Mouse (Mus musculus) adrenal gland, postnatal 14 days (tissue): ENCODE data around the gene Efr3b. TPM values are rescaled to one million over a fixed set of nuclear protein-coding genes. Genes with fewer than 3 reads are reported as not detected.
A peak's percentile ranks its signal among the peaks of the same experiment; 100 is the strongest.
"Not testable (repeated sequence)": the region's sequence is repeated elsewhere in the genome, so short reads cannot be mapped to it uniquely, and the experiment has no call there.

Source experiments
- DNase-seq: peaks from one replicate; pipeline ENCODE4 v3.0.0; 2021; ENCODE audit warnings: mixed read lengths
- total RNA-seq: library from RNA; stranded (reverse); gene quantifications from 2 replicates; pipeline ENCODE4 v1.2.3, GENCODE M21; 2021

Efr3b gene
- total RNA-seq, 1 experiment from 2014 or later, result 7.0 TPM

- peak; percentile 92 for DNase-seq
Observed at GRCm38 (mm10) chr12:3981350-3982131, 57.2 kb downstream of the Efr3b start.

GRCm38 (mm10) chr12:3980991-3981349, 57.7 kb downstream of the Efr3b start:
- DNase-seq, result no peak

- not testable (repeated sequence) for DNase-seq
Observed at GRCm38 (mm10) chr12:3973169-3973568, 65.5 kb downstream of the Efr3b start.

GRCm38 (mm10) chr12:3968380-3968779, 70.3 kb downstream of the Efr3b start:
- DNase-seq, result no peak

GRCm38 (mm10) chr12:3967196-3967595, 71.5 kb downstream of the Efr3b start:
- no peak for DNase-seq

- no peak for DNase-seq
Observed at GRCm38 (mm10) chr12:3960553-3960952, 78.2 kb downstream of the Efr3b start.

GRCm38 (mm10) chr12:3959791-3960543, 78.7 kb downstream of the Efr3b start:
- peak; percentile 92 for DNase-seq

GRCm38 (mm10) chr12:3956351-3956750, 82.4 kb downstream of the Efr3b start:
- no peak for DNase-seq

- peak; percentile 32 for DNase-seq
Observed at GRCm38 (mm10) chr12:3955371-3955770, 83.3 kb downstream of the Efr3b start.

GRCm38 (mm10) chr12:3954651-3955050, 84.1 kb downstream of the Efr3b start, which contains the start of gene Pomc:
Gene Pomc (plus strand): TSS chr12:3954951.
- no peak for DNase-seq

GRCm38 (mm10) chr12:3947503-3947902, 91.2 kb downstream of the Efr3b start:
- DNase-seq, result no peak

GRCm38 (mm10) chr12:3944454-3945073, 94.2 kb downstream of the Efr3b start:
- no peak for DNase-seq

GRCm38 (mm10) chr12:3942026-3942425, 96.7 kb downstream of the Efr3b start:
- no peak for DNase-seq

- DNase-seq, result not testable (repeated sequence)
Observed at GRCm38 (mm10) chr12:3930090-3930865, 108.4 kb downstream of the Efr3b start.

GRCm38 (mm10) chr12:3928841-3929240, 109.9 kb downstream of the Efr3b start:
- DNase-seq, result peak; percentile 60

GRCm38 (mm10) chr12:3926127-3926526, 112.6 kb downstream of the Efr3b start:
- peak; percentile 79 for DNase-seq

- no peak for DNase-seq
Observed at GRCm38 (mm10) chr12:3919423-3919822, 119.3 kb downstream of the Efr3b start.

GRCm38 (mm10) chr12:3918577-3918976, 120.1 kb downstream of the Efr3b start:
- DNase-seq, result no peak

GRCm38 (mm10) chr12:3917668-3918341, 120.9 kb downstream of the Efr3b start:
- no peak for DNase-seq

GRCm38 (mm10) chr12:3915852-3916251, 122.9 kb downstream of the Efr3b start:
- DNase-seq, result no peak
